Mouse (Mus musculus) olfactory bulb, adult 2 months (tissue): ENCODE measurements around the gene Maats1. TPM values are rescaled to one million over a fixed set of nuclear protein-coding genes. Genes with fewer than 3 reads are reported as not detected.

Source experiments
- H3K27ac ChIP-seq: fragments of 200-500 bp; 2 replicates; pipeline ENCODE4 v1.5.1; 2012; ENCODE audit warnings: low read depth, low read length; ENCODE audit not compliant: insufficient read depth
- H3K4me1 ChIP-seq: fragments of 200-500 bp; 2 replicates; pipeline ENCODE4 v1.6.1; 2012; ENCODE audit warnings: low read length; ENCODE audit not compliant: control insufficient read depth, insufficient read depth
- H3K4me3 ChIP-seq: fragments of 200-500 bp; 2 replicates; pipeline ENCODE4 v1.5.1; 2012; ENCODE audit warnings: mild to moderate bottlenecking, low read depth, low read length, moderate library complexity; ENCODE audit not compliant: insufficient read depth
- CTCF ChIP-seq: fragments of 200-500 bp; IDR thresholded peaks from 2 replicates; pipeline ENCODE4 v1.5.1; 2012; ENCODE audit warnings: low read depth, mild to moderate bottlenecking, low read length, moderate library complexity; ENCODE audit not compliant: insufficient read depth
- POLR2A ChIP-seq: fragments of 200-500 bp; IDR thresholded peaks from 2 replicates; pipeline ENCODE4 v1.6.1; 2012; ENCODE audit warnings: mild to moderate bottlenecking, low read depth, low read length, moderate library complexity; ENCODE audit not compliant: insufficient read depth
- WGBS: fragments of 180-500 bp; shearing (Covaris S2); methylation state at CpG from one replicate; pipeline ENCODE4 v1.1.7; 2018; 5-methylcytosine and 5-hydroxymethylcytosine counted together
- polyA plus RNA-seq: library from polyadenylated mRNA; stranded (reverse); fragments of >200 nt; gene quantifications from 2 replicates; pipeline ENCODE4 v1.2.4, GENCODE M21; 2012; ENCODE audit warnings: low replicate concordance; ENCODE audit not compliant: missing spikeins, insufficient read depth, insufficient read length

Gene Maats1
- polyA plus RNA-seq = not detected in 2 replicates

GRCm38 (mm10) chr16:38341396-38342324 lies at the start of gene Maats1:
Gene Maats1 (minus strand): TSS chr16:38342143.
- Histone ChIP-seq H3K4me3 (peak within 1 kb of the TSS; percentile 56), H3K27ac (no peak within 1 kb of the TSS; the same call in 1 of the 2 replicates), H3K4me1 (peaks cover 5% of the 10 kb centered on the region)
- TF ChIP-seq POLR2A (peak; percentile 21; the same call in 1 of the 2 replicates), CTCF (no peak)
- WGBS = 13% methylated on average over 30 of the region's 30 CpGs

DNA sequence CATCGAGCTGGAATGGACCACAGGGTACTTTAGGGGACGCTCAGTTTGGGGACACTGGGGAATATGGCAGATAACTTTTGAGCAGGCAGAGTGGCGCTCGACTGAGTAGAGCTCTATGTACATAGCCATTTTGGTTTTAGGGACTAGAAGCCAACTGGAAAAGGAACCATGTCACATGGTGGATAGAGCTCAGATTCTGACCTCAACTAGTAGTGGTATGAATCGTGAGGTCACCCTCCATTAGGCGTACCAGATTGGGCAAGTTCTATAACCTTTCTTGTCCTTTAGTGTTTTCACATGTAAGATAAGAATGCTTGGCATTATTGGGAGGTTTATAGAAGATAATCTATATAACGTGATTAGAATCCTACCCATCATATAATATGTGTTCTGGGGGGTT lies 48.4 kb upstream of the Maats1 start:
- no peak overlapping the region for H3K4me3 ChIP-seq
- WGBS = 92% methylated on average over 7 of the region's 7 CpGs
- peaks cover 10% of the 10 kb centered on the region for H3K4me1 ChIP-seq
- no peak overlapping the region for H3K27ac ChIP-seq
- TF ChIP-seq POLR2A = no peak
- TF ChIP-seq CTCF = no peak

- Histone ChIP-seq H3K27ac (no peak overlapping the region), H3K4me1 (peaks cover 10% of the 10 kb centered on the region), H3K4me3 (no peak overlapping the region)
- 62% methylated on average over 8 of the region's 8 CpGs for WGBS
- TF ChIP-seq POLR2A (no peak), CTCF (no peak)
Observed at GRCm38 (mm10) chr16:38389284-38389893, 47.4 kb upstream of the Maats1 start.

DNA sequence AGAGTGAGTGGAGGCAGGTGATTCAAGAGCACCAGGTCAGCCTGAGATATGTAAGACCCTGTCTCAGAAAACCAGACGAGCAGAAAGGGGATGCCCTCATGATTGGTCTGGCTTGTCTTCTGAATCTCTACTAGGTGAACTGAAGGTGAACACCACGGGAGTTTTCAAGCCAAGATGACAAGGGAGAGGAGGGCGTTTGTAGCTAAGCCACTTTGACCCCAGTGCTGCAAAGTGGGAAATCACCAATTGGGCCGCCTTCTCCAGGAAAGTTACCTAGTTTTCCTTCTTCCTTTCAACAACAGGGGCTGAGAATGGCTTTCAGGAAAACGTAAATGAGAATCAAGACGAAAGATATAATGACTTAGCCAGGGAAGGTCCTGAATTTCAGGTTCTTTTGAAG lies 46.8 kb upstream of the Maats1 start:
- WGBS = 83% methylated on average over 6 of the region's 6 CpGs

DNA sequence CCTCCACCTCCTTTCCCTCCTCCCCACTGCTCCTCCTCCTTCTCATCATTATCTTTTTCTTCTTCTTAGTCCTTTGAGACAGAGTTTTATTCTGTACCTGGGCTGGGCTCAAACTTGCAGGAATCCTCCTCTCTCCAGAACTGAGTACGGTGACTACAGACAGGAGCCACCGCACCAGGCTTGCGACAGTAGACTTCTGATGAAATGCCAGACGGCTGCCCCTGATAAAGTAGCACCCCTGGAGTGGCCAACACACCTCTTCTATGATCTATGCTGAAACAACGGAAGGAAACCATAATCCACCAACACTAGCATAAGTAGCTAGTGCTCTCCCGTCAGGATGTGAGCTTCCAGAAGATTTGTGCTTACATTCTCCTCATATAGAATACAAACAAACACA lies 45.4 kb upstream of the Maats1 start:
- WGBS = 94% methylated on average over 6 of the region's 6 CpGs
- H3K4me3 ChIP-seq = no peak overlapping the region
- H3K27ac ChIP-seq = no peak overlapping the region
- TF ChIP-seq CTCF = no peak
- no peak for TF ChIP-seq POLR2A
- peaks cover 6% of the 10 kb centered on the region for H3K4me1 ChIP-seq

More for the DNA sequence above, 46.8 kb upstream of the Maats1 start:
- Histone ChIP-seq H3K4me1 (peaks cover 10% of the 10 kb centered on the region), H3K4me3 (no peak overlapping the region), H3K27ac (no peak overlapping the region)
- TF ChIP-seq CTCF (no peak), POLR2A (no peak)

- Histone ChIP-seq H3K4me1 (peaks cover 3% of the 10 kb centered on the region; the same call in 1 of the 2 replicates), H3K4me3 (no peak overlapping the region), H3K27ac (no peak overlapping the region)
- 93% methylated on average over 4 of the region's 4 CpGs for WGBS
- TF ChIP-seq POLR2A (no peak), CTCF (no peak)
Observed at GRCm38 (mm10) chr16:38385700-38386099, 43.8 kb upstream of the Maats1 start.

- 91% methylated on average over 6 of the region's 6 CpGs for WGBS
- TF ChIP-seq POLR2A (no peak), CTCF (no peak)
- H3K4me3 ChIP-seq = no peak overlapping the region
- H3K27ac ChIP-seq = no peak overlapping the region
- H3K4me1 ChIP-seq = peaks cover 3% of the 10 kb centered on the region; the same call in 1 of the 2 replicates
Observed at GRCm38 (mm10) chr16:38385184-38385634, 43.3 kb upstream of the Maats1 start.

GRCm38 (mm10) chr16:38383683-38384082 lies 41.7 kb upstream of the Maats1 start:
- TF ChIP-seq CTCF = no peak
- TF ChIP-seq POLR2A = no peak
- WGBS = 85% methylated on average over 2 of the region's 2 CpGs

DNA sequence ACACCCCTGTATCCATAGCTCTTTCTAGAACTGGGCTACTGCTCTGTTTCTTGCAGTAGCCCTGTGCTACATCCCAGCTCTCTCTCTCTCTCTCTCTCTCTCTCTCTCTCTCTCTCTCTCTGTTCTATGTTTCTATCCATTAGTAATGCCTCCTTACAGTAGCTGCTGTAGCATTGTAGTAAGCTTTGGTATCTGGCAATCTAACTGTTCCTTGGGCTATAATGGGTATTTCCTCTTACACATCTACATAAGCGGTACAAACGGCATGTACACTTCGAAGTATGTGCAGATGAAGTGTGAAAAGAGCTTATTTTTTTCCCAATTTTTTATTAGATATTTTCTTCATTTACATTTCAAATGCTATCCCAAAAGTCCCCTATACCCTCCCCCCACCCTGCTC lies 38.0 kb upstream of the Maats1 start:
- 94% methylated on average over 3 of the region's 3 CpGs for WGBS
- TF ChIP-seq CTCF = no peak
- no peak for TF ChIP-seq POLR2A
- H3K4me3 ChIP-seq = no peak overlapping the region
- H3K27ac ChIP-seq = no peak overlapping the region
- H3K4me1 ChIP-seq = peaks cover 8% of the 10 kb centered on the region; the same call in 1 of the 2 replicates

More at GRCm38 (mm10) chr16:38383683-38384082, 41.7 kb upstream of the Maats1 start:
- no peak overlapping the region for H3K27ac ChIP-seq
- no peaks in the 10 kb centered on the region for H3K4me1 ChIP-seq
- H3K4me3 ChIP-seq = no peak overlapping the region
